Mouse (Mus musculus) ovary, postnatal 14 days (tissue): ENCODE measurements around the gene Map3k12.

Experiments
- DNase-seq: peaks from one replicate; pipeline ENCODE4 v3.0.0; 2022; ENCODE audit warnings: low spot score

Gene Map3k12

GRCm38 (mm10) chr15:102503447-102503846, 13.4 kb downstream of the Map3k12 start, which contains the start of gene Gm10337:
TSS of gene Gm10337 (plus strand) at chr15:102503722.
- no peak for DNase-seq

GRCm38 (mm10) chr15:102502254-102502840, 14.5 kb downstream of the Map3k12 start:
- no peak for DNase-seq

- DNase-seq = no peak
Observed at GRCm38 (mm10) chr15:102501084-102501814, 15.6 kb downstream of the Map3k12 start.

- DNase-seq = no peak
Observed at GRCm38 (mm10) chr15:102500479-102500878, 16.4 kb downstream of the Map3k12 start.

GRCm38 (mm10) chr15:102499851-102500250, 17.0 kb downstream of the Map3k12 start:
- DNase-seq = no peak

- no peak for DNase-seq
Observed at GRCm38 (mm10) chr15:102499370-102499769, 17.5 kb downstream of the Map3k12 start.

- DNase-seq = no peak
Observed at GRCm38 (mm10) chr15:102498322-102498721, 18.5 kb downstream of the Map3k12 start.

GRCm38 (mm10) chr15:102487664-102488063, 29.2 kb downstream of the Map3k12 start:
- DNase-seq = no peak

GRCm38 (mm10) chr15:102485853-102486252, 31.0 kb downstream of the Map3k12 start:
- DNase-seq = no peak

- DNase-seq = no peak
Observed at GRCm38 (mm10) chr15:102483136-102483535, 33.7 kb downstream of the Map3k12 start.

- DNase-seq = no peak
Observed at GRCm38 (mm10) chr15:102474520-102474919, 42.3 kb downstream of the Map3k12 start.

- no peak for DNase-seq
Observed at GRCm38 (mm10) chr15:102473246-102473645, 43.6 kb downstream of the Map3k12 start.

- no peak for DNase-seq
Observed at GRCm38 (mm10) chr15:102471727-102472126, 45.1 kb downstream of the Map3k12 start.

- no peak for DNase-seq
Observed at GRCm38 (mm10) chr15:102471295-102471645, 45.6 kb downstream of the Map3k12 start.

- DNase-seq = peak; percentile 59
Observed at GRCm38 (mm10) chr15:102470605-102471294, 46.1 kb downstream of the Map3k12 start.

GRCm38 (mm10) chr15:102470183-102470604, 46.7 kb downstream of the Map3k12 start, which contains the start of gene Pcbp2:
TSS of gene Pcbp2 (plus strand) at chr15:102470539.
- DNase-seq = peak; percentile 88

- no peak for DNase-seq
Observed at GRCm38 (mm10) chr15:102468675-102469370, 48.0 kb downstream of the Map3k12 start.

- DNase-seq = no peak
Observed at GRCm38 (mm10) chr15:102463666-102464065, 53.2 kb downstream of the Map3k12 start.

GRCm38 (mm10) chr15:102461430-102462075, 55.3 kb downstream of the Map3k12 start:
- no peak for DNase-seq

- no peak for DNase-seq
Observed at GRCm38 (mm10) chr15:102460971-102461370, 55.9 kb downstream of the Map3k12 start.

- no peak for DNase-seq
Observed at GRCm38 (mm10) chr15:102460409-102460808, 56.5 kb downstream of the Map3k12 start.

GRCm38 (mm10) chr15:102459847-102460246, 57.0 kb downstream of the Map3k12 start:
- no peak for DNase-seq
